Mouse (Mus musculus) neural tube, embryonic 10.5 days (tissue): ENCODE data around the gene Oit3.

Experiments
- DNase-seq: peaks from one replicate; pipeline ENCODE4 v3.0.0-alpha.2; 2017; ENCODE audit warnings: low spot score; ENCODE audit errors: extremely low spot score

Gene Oit3

DNA sequence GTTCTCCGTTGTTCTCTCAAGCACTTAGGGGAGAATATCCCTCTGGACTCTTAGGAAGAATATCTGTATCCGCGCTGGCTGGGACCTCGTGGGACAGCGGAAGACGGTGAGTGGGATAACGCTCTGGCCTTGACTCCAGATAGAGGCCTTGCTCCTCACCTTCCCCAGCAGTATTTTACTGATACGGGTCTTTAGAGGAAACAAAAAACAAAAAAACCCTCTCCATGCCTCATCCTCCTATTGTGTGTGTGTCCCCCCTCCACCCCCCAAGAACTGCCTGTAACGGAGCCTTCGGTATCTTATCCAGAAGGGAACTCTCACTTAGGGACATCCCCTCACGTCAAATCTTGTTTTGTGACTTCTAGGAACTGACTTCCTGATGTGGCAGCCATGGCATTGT is at the start of gene Oit3:
Gene Oit3 (minus strand): TSS at position 44 of the 400 bp plus-strand sequence.
- DNase-seq = no peak

DNA sequence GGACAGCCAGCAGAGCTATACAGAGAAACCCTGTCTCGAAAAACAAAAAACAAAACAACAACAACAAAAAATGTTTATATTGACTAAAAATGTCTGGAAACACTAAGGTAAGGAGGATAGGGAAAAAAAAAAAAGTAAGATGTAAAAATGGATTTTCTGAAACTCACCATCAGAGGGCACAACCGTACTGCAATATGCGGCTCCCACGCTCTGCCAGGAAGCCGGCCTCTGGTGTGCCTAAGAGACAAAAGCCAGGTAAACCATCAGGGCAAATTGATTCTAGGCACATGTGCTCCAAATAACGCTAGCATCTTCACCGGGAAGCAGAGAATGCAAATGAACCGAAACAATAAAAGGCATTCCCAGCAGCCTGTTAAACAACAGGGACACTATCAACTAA is 49.3 kb upstream of the Oit3 start:
- DNase-seq = no peak

DNA sequence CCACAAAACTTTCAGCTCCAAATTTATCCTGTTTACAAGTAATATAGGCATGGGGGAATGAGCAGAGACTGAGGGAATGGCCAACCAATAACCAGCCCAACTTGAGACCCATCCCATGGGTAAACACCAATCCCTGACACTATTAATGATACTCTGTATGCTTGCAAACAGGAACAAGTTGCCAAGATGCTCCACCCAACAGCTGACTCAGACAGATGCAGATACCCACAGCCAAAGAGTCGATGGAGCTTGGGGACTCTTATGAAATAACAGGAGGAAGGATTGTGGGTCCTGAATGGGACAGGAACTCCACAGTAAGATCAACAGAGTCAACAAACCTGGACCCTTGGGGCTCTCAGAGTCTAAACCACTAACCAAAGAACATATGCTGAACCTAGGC is 47.8 kb upstream of the Oit3 start:
- DNase-seq = no peak

DNA sequence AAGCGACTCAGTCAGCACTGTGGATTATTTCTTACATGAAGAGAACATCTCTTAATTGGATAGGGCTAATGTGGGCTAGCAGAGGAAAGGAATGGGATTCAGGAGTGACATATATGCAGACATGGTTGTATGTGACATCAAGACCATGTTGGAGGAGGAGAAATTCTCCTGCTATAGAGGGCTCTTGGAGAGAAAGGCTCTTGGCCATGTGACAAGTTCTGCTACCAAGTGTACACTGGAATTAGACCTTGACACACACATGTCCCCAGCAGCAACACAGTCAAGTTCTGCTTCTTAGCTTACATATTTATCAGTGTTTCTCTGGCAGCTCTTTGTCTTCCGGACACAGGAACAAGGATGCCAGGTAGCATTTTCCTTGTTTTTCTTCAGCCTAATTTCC is 45.8 kb upstream of the Oit3 start:
- no peak for DNase-seq

DNA sequence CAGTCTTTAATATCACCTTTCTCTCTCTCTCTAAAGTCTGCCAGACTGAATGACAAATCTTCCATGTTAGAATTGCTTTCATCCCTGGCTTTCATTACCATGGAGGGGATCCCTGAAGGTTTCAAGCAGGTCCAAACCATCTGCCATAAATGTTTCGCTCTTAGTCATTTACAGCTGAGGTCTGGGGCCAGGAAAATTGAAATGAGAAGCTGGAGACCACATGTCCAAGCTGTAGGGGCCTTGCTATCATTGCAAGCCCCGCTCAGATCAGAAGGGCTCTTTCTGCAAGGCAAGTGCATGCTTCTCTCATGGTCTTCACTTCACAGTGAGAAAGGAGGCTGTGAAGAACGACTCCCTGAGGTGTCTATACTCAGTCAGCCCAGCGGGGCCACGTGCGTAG is 42.7 kb upstream of the Oit3 start:
- DNase-seq = no peak

DNA sequence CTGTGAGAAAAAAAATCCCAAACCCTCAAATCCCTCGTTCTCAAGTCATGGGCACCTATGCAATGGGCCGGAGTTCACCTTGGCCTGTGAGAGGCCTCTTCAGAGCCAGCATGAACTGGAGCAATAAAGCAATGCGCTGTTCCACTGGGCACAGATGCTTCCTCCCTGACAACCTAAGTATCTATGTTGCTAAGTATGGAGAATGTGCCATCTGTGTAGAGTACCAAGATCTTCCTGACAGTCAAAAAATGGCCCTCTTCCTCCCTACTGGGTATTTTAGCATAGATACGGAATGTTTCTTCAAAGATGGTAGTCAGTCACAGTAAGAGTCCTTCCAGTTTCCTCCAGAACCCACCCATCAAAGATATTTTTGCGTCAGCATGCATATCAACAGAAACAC is 39.8 kb upstream of the Oit3 start:
- no peak for DNase-seq

DNA sequence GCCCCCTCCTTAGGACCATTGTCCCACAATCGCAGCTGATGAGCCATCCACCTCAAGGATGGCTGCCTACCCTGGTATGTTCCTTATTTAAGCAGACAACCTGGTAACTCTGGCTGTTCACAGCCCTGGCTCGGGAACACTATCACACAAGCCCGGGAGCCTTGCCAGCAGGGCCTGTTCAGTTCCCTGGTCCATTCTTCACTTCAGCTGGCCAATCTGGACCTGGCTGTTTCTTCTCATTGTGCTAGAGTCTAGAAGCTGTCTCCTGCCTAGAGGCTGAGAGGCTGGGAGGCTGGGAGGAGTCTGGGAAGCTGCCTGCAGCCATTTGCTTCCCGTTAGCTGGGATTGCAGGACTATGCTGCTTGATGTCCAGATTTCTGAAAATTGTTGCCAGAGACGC is 28.9 kb upstream of the Oit3 start:
- DNase-seq = no peak

DNA sequence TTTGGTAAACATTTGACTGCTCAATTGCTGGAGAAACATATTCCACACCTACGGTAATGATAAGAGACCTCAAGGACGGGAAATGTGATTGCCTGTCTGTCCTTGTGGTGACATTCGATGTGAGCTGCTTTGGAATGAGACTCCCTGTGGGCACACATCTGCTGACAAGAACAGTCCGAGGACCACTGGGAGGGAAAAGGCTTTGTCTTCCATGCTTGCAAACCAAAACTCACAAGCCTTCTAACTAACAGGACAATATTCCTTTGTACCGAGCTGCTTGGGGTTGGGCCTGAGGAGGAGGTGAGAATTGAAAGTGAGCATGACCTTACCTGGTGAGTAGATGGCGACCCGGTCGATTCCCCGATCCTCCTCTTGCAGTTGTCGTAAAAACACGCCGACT is 25.7 kb upstream of the Oit3 start:
- no peak for DNase-seq

DNA sequence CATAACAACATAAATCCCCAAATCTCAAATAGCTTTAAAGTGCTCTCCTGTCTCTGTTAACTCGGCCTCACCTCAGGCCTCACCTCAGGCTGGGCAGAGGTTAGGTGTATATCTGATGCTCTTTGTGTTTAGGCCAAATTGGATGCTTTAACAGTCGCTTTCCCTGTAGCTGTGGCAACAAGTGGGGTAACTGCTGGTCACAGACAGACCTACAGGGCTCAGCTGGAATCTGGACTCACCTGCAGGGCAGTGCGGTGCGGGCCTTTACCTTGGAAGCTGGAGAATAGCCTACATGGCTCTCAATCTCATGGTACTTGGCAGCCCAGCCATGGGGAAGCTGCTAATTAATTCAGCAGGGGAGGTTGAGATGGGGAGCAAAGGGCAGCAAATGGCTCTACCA is 25.0 kb upstream of the Oit3 start:
- DNase-seq = no peak

DNA sequence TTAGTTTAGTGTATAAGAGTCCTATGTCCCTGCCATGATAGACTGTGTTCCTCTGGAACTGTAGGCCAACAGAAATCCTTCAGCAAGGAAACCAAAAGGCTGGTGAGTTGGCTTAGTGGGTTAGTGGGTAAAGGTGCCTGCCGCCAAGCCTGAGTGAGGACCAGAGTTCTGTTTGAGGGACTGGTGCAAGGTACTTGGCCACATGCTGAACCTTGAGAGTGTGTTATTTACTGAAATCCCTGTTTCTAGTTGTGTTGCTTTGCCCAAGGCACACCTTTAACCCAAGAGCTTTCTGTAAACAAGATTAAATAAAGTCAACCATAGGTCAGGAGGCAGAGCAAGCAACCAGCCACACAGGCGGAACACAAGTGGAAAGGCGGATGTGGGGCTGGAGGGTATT is 24.0 kb upstream of the Oit3 start:
- DNase-seq = no peak

DNA sequence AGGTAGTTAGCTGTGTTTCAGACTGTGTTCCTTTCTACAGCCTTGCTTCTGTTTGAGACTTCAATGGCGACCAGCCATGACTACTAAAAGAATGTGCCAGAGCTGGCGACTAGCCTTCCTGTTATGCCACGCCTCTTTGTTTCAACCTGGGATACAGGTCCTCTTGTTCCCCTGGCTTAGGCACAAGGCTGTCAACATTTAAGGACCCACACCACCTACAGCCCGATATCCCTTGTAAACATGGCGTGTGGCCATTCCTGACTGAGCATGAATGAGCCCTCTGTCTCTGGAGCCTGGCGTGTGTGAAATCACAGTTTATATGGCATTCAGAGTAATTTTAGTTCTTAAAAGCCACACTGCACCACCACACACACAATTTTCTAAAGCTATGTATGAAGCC is 20.7 kb upstream of the Oit3 start:
- DNase-seq = no peak

DNA sequence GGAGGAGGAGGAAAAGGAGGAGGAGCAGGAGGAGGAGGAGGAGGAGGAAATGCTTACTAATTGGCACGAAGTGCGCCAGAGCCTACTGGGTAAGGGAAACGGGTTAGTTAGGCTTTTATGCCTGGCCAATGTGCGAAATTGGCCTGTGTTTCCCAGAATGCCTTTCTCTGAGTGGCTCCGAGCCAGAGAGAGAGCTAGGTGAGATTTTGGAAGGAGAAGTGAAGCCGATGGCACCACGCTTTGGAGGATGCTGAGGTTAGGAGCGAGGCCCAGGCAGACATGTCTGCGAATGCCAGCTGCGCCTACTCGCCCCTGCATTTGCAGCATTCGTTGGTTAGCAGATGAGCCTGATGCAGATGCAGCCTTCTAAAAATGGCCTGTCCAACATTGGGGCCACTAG is 18.2 kb upstream of the Oit3 start:
- DNase-seq = no peak

DNA sequence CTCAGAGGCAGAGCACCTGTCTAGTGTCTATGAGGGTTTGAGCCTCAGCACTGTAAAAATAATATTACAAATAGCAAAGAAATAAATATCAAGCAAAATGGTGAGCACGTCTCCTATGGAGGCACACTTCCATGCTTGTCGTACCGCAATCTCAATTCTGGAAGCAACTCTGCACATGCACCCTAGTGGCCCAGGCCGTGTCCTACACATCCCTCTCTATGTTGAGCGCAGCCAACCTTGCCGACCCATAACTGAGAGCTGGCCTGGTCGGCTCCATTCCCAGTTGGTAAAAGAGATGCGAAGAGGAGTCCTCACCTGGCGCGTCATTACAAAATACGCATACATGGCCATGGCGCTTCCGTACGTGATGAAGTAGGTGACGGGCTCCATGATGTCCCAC is 13.1 kb upstream of the Oit3 start:
- no peak for DNase-seq

DNA sequence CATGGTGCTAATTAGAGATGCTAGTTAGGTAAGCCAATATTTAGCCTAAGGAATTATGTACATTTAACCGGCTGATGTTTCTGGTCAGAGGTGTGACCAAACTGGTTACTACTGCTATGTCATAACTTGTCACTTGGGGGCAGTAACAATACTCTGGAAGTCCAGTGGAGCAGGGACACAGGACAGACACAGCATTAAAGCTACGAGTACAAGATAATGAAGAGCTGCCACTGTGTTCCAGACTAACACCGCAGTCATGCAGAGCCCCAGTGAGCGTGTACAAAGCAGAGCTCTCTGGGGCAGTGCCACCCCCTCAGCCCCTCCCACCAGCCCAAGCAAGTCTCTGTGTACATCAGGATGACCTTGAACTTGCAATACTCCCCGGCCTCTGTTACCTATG is 10.3 kb upstream of the Oit3 start:
- DNase-seq = no peak

DNA sequence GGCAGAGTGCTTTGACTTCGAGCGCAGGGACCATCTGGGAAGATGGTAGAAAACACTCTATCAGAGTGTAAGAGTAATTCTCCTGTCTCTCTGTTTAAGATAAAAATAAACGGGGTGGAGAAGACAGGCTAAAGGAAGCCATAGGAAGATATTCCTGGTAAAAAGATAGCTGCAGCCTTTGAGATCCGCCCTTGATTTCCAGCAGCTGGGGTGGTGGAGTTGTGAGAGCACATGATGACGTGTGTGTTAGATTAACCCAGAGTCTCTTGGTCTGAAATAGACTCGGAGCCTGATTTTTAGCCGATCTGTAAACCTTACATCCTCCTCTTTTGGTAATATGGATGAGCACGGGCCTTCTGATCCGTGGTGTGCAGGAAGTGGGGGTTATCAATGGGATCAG is 6.0 kb upstream of the Oit3 start:
- no peak for DNase-seq

DNA sequence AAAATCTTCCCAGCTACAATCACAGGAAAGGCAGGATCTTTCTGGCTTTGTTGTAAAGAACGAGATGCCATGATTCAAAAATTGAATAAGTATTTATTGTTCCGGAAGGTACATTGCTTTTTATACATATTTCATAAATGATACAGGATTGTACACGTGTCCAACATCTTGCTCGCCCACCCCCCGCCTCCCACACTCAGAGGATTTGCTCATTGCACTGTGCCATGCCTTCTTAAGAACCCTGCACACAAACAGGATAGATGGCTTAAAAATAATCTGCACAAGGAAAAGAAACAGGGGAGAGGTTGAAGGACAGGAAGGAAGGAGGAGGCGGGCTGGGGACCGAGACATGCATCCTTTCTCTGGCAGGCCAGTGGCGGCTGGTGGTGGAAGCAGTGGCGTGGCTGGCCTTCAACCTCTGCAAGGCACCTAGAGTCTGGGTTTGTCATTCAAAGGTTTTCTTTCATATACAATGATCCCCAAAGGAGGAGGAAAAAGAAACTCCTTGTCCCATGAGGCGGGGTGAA is 5.4 kb upstream of the Oit3 start:
- DNase-seq = no peak

DNA sequence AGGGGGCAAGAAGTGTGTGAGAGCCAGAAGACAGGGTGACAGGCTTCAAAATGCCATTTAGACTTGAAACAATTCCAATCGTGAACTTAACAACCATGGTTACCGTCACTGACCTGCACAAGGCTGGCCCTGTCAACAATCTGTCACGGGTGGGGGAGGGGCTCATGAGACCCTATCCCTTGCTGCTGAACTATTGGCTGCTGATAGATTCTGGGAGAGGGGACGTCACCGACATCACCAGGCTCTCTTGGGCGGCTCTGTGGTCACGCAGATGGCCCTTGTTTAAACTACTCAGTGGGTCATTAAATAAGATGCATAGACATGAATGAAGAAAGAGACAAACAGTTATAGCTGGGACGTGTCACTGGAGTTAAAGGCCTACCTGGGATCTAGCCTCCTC is 3.1 kb upstream of the Oit3 start:
- DNase-seq = no peak

DNA sequence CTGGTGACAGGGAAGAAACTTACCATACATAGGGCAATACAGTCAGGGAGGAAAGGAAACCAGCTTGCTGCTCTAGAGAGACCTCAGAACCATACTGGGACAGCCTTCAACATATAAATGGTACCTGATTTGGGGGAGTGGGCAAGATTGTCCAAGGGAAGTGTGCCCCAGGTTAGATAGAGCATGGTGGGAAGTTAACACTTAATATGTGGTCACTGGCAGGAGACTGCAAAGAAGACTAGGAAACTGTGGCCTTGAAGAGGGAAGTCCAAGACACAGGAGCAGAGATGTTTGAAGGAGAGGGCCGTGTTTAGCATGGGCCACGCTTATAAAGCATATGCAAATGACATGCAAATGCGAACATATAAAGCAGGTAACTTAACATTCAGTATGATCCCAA is 2.5 kb upstream of the Oit3 start:
- DNase-seq = no peak

DNA sequence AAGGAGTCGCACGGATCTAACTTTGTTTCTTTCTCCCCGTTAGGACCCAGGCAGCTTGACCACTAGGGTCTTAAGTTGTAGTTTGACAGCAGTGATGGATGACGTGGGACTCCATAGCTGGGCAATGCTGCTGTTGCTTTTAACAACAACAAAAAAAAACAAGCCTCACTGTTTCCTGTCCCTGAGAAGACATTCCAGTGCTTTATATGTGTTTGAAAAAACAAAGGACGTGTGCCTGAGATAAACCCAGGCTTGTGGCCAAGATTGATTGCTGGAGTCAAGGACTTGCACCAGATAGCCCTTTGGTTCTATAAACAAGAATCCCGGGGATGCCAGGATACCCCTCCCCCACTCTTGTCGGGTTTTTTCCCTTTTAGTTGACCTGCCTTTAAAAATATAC is 1.6 kb upstream of the Oit3 start:
- DNase-seq = peak; percentile 34

DNA sequence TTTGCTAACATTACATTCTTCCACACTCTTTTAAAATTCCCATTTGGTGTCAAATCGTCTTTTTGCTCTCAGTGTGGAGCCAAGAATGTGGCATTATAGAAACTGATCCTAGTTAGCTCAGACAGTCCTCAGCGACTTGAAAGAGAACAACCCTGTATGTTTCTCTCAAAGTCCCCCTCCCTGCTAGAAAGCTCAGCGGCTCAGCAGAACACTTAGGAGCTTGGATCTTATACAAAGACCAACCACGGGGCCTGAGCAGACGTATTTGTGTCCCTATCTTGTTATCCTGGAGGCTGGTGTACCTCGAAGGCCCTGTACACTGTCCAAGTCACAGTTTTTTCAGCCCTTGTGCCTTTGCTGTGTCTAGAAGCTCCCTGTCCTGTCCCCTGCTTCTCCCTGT is 1.4 kb downstream of the Oit3 start:
- no peak for DNase-seq

DNA sequence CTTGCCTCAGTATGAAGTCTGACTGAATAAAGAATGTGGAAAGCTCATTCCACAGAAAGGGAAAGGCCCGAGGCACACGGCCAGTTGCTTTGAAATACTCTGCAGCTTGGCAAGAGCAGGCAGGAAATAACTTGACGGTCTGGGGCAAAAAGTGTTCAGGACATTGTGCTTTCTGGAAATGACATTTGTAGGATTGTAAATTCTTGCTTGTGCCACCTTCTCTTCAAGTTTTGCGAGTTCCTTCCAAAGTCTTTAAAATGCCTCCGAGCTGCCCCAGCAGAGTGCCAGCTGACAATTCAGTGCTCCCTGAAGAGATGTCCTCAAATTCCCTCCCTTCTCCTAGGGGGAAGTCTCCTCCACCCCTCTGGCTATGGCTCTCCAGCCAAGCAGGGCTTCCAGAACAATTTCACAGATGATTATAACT is 2.1 kb downstream of the Oit3 start:
- DNase-seq = no peak

DNA sequence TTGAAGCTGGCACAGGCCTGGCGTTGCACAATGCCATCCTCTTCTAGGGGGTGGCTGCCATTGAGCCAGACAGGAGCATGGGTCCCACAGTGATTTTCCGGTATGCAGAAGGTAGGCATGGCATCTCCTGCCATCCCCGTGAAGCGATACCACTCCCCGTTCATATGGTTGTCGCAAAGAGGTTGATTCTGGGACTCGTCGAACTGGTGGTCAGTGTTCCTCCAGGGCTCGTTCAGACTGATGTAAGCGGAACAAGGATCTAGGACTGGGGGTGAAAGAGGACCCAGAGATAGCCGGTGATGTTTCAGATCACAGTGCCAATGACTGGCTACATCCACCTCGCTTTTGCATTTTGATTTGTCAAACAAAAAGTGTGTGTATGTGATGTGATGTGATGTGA is 2.9 kb downstream of the Oit3 start:
- DNase-seq = no peak

DNA sequence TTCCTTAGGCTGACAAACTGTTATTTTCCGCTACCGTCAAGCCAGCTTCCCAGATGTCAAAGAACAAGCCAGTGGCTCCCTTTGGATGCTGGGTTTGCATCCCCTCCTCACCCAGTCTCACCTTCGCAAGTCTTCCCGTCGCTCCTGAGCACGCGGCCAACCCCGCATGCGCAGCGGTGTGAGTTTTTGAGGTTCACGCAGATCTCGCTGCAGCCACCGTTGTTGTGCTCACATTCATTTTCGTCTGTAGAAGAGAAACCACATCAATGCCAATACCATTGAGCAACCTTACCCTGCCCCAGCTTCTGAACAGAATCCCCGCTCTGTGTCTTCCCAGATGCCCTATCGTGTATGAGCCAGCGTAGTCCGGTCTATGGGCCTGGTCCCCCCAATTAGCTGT is 5.8 kb downstream of the Oit3 start:
- DNase-seq = no peak

DNA sequence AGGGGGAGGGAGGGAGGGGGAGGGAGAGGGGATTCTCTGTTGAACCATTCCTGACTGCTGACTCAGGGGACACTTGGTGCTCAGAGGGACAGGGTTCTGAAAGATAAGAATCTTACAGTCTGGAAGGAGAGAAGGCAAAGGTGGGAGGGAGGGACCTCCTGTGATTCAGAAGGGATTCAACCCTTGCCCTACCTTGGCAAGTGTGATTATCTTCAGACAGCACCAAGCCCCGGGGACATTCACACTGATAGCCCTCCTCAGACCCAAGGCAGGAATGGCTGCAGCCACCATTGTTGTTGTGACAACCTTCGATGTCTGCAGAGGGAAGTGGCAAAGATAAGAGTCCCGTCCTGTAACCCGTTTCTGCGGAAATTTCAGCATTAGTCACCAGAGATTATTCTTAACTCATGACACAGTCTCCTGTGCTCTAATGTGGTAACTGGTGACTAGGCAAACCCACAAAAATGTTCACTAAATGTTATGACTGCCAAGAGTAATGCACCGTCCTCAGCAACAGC is 10.8 kb downstream of the Oit3 start:
- DNase-seq = no peak
